Mouse (Mus musculus): ENCODE measurements around the gene Tent5a. TPM values are rescaled to one million over a fixed set of nuclear protein-coding genes. Genes with fewer than 3 reads are reported as not detected.

Tent5a gene
- polyA plus RNA-seq, 1 experiment from 2014 or later, result 3.8 TPM

DNA sequence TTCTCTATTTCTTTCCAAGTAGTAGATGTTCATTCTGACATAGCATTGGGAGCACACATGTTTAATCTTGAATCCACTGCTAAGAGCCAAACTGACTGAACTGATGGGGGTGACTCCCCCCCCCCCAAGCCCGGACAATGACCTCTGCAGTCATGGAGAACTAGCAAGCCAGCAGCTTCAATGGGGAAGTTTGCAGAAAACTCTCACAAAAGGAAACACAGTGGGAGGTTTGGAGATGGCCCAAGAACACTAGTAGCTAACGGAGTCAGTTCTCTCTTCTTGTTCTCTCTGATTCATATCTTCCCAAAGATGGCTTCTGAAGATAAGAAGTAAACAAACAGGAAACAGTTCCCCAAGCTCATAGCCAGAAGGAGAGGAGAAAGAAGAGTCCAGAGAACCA lies 4.4 kb upstream of the Tent5a start:
- ATAC-seq, result no peak
- WGBS, result 82% methylated on average over 2 of the region's 2 CpGs

DNA sequence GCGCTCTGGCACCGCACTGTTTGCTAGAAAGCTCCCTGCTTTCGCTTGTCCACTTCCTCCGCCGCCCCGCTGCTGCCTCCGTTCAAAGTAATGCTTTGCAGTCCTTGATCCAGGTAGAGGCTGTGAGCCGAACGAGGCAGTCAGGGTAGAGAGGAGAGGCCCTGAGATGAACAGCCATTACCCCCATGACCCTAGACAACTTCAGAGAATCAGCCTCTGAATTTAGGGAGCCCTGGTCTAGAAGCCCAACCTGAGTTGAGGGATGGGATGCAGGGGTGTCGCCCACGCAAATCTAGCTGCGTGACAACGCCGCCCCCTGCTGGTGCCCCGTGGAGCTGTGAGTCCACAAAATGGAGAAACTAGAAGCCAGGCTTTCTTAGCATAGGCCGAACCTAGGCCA lies 1.1 kb upstream of the Tent5a start:
- Histone ChIP-seq H3K4me1 (replicated peaks) (peaks cover 12% of the 10 kb centered on the region), H3K9ac (replicated peaks) (peak overlapping the region; percentile 67), H3K36me3 (no peaks in the 10 kb centered on the region), H3K27me3 (peaks cover 18% of the 10 kb centered on the region), H3K4me2 (replicated peaks) (peak overlapping the region; percentile 91), H3K9me3 (no peaks in the 10 kb centered on the region), H3K27ac (peak overlapping the region; percentile 35), H3K4me3 (replicated peaks) (peak overlapping the region; percentile 76)
- WGBS, result 2% methylated on average over 16 of the region's 16 CpGs
- peak; percentile 58 for ATAC-seq

More for the DNA sequence above, 4.4 kb upstream of the Tent5a start:
- Histone ChIP-seq H3K9me3 (no peaks in the 10 kb centered on the region), H3K36me3 (no peaks in the 10 kb centered on the region), H3K4me2 (replicated peaks) (no peak overlapping the region), H3K4me1 (replicated peaks) (peaks cover 6% of the 10 kb centered on the region), H3K27ac (no peak overlapping the region), H3K9ac (replicated peaks) (no peak overlapping the region), H3K27me3 (peaks cover 2% of the 10 kb centered on the region), H3K4me3 (replicated peaks) (no peak overlapping the region)

DNA sequence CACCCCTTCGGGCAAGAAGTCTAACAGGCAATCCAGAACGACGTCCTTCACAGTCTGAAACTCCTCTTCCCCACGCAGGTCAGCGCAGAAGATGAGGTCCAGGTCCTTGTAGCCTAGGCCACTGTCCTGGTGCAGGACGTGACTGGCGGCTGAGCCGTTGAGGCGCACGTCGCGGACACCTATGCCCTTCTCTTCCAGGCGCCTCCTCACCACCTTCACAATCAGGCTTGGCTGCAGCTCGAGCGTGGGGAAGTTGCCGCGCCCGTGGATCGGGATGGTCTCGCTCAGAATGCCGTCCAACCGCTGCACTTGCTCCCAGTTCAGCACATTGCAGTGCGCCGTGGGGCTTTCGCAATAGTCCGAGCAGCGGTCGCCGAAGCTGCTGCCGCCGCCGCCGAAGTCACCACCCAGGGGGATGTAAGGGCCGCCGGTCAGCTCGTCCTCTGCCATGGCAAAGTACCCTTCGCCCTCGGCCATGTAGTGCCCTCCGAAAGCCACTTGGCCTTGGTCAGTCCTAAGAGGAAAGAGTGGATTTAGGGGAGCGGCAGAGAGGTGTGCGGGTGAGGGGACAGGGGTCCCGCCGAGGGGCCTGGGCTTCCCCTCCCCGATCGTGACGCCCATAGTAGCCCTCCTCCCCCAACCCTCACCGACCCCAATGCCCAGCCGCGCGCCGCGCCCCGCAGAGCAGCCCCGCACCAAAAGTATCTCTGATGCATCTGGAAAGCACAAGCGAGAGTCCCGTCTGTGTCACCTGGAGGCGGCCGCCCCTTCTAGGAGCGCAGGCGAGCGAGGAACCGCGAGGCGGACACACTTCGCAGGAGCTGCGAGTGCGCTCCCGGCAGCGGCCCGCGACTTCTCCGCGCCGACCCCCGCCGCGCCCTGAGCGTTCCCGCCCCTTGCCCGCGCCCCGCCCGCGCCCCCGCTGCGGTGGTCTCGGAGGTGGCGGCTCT lies 581 bp downstream of the Tent5a start:
- peak overlapping the region; percentile 67 for H3K9ac ChIP-seq (replicated peaks)
- H3K4me3 ChIP-seq (replicated peaks), result peak overlapping the region; percentile 76
- peak overlapping the region; percentile 91 for H3K4me2 ChIP-seq (replicated peaks)
- H3K9me3 ChIP-seq, result no peaks in the 10 kb centered on the region
- peak overlapping the region; percentile 47 for H3K27ac ChIP-seq
- WGBS, result under 1% methylated on average over 83 of the region's 88 CpGs
- peaks cover 18% of the 10 kb centered on the region for H3K27me3 ChIP-seq
- peaks cover 12% of the 10 kb centered on the region for H3K4me1 ChIP-seq (replicated peaks)
- peak; percentile 76 for ATAC-seq
- H3K36me3 ChIP-seq, result no peaks in the 10 kb centered on the region

DNA sequence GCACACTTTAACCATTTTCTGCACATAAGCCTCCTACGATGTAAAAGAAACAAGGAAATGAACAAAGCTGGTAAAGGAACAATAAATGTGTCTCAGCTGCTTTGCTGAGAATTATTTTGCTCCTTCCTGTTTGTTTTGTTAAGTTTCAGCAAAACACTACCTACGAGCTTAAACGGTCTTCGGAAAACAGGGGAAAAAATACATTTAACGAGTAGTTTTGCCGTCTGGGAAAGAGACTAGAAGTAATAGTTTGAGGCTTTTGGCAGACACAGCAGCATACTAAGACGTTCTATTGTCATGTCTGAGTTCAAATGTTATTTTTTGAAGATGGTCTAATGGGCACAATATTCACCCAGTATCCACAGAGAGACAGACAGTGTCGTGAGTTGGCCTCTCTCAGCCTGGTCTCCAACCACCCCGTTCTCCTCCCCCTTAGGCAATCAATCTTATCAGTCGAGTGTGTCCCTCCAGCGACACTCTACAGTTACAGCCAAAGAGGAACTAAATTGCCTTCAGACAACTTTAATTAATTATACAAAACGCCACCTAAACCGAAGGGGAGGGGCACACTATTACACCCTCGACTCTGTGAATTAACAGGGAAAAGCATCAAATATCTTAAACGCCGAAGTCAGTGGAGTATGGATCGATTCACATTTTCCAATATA lies 1.8 kb downstream of the Tent5a start:
- H3K9ac ChIP-seq (replicated peaks), result no peak overlapping the region
- peak overlapping the region; percentile 91 for H3K4me2 ChIP-seq (replicated peaks)
- 51% methylated on average over 17 of the region's 17 CpGs for WGBS
- peaks cover 18% of the 10 kb centered on the region for H3K27me3 ChIP-seq
- H3K4me3 ChIP-seq (replicated peaks), result peak overlapping the region; percentile 76
- no peaks in the 10 kb centered on the region for H3K36me3 ChIP-seq
- no peak overlapping the region for H3K27ac ChIP-seq
- H3K4me1 ChIP-seq (replicated peaks), result peaks cover 16% of the 10 kb centered on the region
- no peak for ATAC-seq
- H3K9me3 ChIP-seq, result no peaks in the 10 kb centered on the region

DNA sequence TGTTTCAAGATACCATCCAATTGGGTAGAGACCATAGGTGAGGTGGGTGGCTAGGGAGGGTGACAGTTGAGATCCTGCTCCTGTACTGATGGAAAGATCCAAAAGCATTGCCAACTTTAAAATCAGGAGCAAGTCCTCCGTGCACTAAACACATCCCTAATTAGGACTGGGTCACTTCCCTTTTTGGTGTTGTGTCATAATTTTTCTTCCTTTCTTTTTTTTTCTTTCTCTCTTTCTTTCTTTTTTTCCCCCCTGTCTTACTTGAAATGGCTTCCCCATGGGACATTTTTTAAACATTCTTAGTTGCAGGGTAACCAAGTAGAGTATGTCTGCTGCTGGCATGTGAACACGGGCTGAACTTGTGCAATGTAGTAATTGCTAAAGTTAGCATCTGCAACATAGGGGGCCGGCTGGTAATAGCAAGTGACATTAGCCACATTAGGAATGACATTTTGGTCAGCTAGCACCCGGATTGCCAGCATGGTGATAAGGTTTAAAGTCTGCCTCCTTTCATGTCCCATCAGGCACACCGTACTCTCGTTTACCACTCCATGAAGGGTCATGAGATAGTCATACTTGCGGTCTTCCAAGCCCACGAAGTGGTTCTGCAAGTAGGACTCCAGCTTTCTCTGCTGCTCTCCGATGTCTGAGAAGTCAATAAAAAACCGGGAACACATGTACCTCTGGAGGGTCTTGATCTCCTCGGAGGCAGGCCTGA lies 2.8 kb downstream of the Tent5a start:
- Histone ChIP-seq H3K27me3 (peaks cover 18% of the 10 kb centered on the region), H3K4me1 (replicated peaks) (peaks cover 16% of the 10 kb centered on the region), H3K27ac (no peak overlapping the region), H3K9ac (replicated peaks) (0 out of 2 replicates have a peak overlapping the region, but pooled peaks have one; percentile 36), H3K9me3 (no peaks in the 10 kb centered on the region), H3K36me3 (no peaks in the 10 kb centered on the region), H3K4me3 (replicated peaks) (peak overlapping the region; percentile 76), H3K4me2 (replicated peaks) (peak overlapping the region; percentile 91)
- no peak for ATAC-seq
- WGBS, result 82% methylated on average over 11 of the region's 11 CpGs

DNA sequence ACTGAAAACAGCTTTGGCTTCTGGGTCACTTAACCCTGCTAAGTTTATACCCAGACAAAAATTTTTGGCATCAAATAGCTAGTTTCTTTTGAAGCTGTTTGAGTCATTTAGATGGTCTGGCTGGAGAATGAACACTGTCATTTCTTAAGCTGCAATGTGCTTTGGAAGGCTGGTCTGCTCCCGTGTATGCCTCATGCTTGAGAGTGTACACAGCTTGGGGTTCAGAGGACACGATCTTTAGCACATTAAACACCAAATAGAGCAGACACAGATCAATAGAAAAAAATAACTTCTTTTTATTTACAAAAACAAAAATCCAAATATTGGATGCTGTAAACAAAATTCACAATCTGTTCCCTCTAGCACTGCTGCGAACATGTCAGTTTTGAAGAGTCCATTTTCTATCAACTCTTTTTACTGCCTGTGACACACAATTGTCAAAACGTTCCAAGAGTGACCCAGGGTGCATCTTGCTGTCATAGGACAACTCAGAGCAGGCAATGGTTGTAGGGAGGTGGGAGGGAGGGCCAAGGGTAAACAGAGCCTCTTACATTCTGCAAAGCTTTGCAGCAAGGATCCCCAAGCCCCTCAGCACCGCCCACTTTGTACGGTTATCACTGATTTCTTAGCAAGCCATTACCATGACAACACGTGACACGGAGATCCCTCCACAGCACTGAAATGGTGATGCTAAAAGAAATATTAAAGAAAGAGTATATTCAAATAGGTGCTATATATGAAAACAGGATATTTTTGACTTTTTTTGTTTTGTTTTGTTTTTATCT lies 6.8 kb downstream of the Tent5a start:
- Histone ChIP-seq H3K27me3 (peaks cover 8% of the 10 kb centered on the region), H3K4me2 (replicated peaks) (no peak overlapping the region), H3K4me1 (replicated peaks) (peaks cover 4% of the 10 kb centered on the region; the same call in 1 of the 2 replicates), H3K4me3 (replicated peaks) (no peak overlapping the region), H3K27ac (no peak overlapping the region), H3K9me3 (no peaks in the 10 kb centered on the region), H3K9ac (replicated peaks) (no peak overlapping the region), H3K36me3 (no peaks in the 10 kb centered on the region)
- 54% methylated on average over 8 of the region's 8 CpGs for WGBS
- peak; percentile 66; the same call in 1 of the 2 replicates for ATAC-seq

DNA sequence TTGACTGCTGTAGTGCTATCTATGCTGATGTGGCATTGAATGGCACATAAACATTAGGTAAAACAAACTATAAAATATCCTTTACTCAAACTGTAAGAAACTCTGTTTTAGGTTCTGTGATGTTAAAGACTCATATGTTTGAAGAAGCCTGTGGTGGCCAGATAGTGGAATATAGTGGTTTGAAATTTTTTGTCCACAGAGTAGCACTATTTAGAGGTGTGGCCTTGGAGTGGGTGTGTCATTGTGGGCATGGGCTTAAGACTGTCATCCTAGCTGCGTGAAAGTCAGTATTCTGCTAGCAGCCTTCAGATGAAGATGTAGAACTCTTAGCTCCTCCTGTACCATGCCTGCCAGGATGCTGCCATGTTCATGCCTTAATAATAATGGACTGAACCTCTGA lies 11.0 kb downstream of the Tent5a start:
- no peak for ATAC-seq
- Histone ChIP-seq H3K9ac (replicated peaks) (no peak overlapping the region), H3K36me3 (no peaks in the 10 kb centered on the region), H3K27ac (no peak overlapping the region), H3K9me3 (no peaks in the 10 kb centered on the region), H3K4me3 (replicated peaks) (no peak overlapping the region), H3K4me1 (replicated peaks) (peaks cover 4% of the 10 kb centered on the region; the same call in 1 of the 2 replicates), H3K27me3 (no peaks in the 10 kb centered on the region), H3K4me2 (replicated peaks) (no peak overlapping the region)
- 54% methylated on average over 1 of the region's 1 CpGs for WGBS

DNA sequence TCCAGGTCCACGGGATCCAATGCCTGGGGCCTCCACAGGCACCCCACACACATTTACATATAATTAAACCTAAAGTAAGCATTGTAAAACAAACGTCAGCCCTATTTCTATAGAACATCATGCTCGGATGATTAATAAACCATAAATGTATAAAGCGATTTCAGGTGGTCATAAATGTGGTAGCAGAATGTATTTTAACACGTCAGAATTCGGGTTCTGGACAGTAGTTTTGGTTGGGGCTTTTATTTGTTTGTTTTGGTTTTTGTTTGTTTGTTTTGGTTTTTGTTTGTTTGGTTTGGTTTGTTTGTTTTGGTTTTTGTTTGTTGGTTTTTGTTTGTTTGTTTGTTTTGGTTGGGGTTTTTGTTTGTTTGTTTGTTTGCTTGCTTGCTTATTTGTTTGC lies 14.7 kb downstream of the Tent5a start, which contains the start of gene Gm11114:
TSS of gene Gm11114 (plus strand) at position 301 of the 400 bp plus-strand sequence.
- WGBS, result 84% methylated on average over 6 of the region's 6 CpGs
- H3K9me3 ChIP-seq, result no peaks in the 10 kb centered on the region
- H3K9ac ChIP-seq (replicated peaks), result no peak within 1 kb of the TSS
- no peak for ATAC-seq
- H3K4me3 ChIP-seq (replicated peaks), result no peak within 1 kb of the TSS
- no peak within 1 kb of the TSS for H3K4me2 ChIP-seq (replicated peaks)
- H3K27ac ChIP-seq, result no peak within 1 kb of the TSS
- no peaks in the 10 kb centered on the region for H3K4me1 ChIP-seq (replicated peaks)
- no peaks in the 10 kb centered on the region for H3K27me3 ChIP-seq
- no peaks in the 10 kb centered on the region for H3K36me3 ChIP-seq

DNA sequence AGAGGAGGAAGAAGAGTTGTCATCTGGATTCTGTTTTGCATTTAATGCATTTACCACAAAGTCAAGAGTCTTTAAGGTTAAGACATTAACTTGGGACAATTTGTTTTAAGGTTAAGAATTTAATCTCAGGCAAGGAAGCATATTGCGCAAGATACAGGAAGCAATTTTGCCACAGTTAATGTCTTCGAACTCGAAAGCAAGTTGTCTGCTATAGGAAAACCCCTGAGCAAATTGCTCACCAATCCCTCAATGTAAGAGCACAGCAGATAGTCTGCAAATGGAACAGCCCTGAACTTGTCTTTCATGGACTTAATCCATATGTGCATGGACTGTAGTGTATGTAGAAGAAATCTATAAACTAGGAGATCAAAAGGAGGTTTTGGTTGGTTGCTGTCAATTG lies 23.8 kb downstream of the Tent5a start:
- Histone ChIP-seq H3K9ac (replicated peaks) (no peak overlapping the region), H3K36me3 (no peaks in the 10 kb centered on the region), H3K27me3 (no peaks in the 10 kb centered on the region), H3K27ac (no peak overlapping the region), H3K9me3 (no peaks in the 10 kb centered on the region), H3K4me3 (replicated peaks) (no peak overlapping the region), H3K4me1 (replicated peaks) (no peaks in the 10 kb centered on the region), H3K4me2 (replicated peaks) (no peak overlapping the region)
- 95% methylated on average over 3 of the region's 3 CpGs for WGBS
- no peak for ATAC-seq

DNA sequence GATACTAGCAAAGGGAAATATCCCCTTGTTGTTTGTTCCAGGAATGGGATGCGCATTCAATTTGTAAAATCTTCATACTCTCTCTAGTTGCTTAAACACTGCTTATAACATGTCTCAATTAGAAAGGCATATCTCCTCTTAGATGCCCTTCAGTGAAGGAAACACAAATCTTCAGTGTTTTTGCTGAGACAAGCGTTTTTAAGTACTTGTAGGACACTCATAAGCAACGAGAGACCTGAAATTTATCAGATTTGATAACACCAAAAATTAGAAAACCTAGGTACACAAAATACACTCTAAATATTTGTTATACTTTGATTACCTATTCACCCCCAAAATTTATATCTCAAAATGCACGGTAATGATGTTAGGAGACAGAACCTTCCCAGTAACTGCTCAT lies 24.3 kb downstream of the Tent5a start:
- Histone ChIP-seq H3K36me3 (no peaks in the 10 kb centered on the region), H3K9me3 (no peaks in the 10 kb centered on the region), H3K4me3 (replicated peaks) (no peak overlapping the region), H3K4me1 (replicated peaks) (no peaks in the 10 kb centered on the region), H3K27me3 (no peaks in the 10 kb centered on the region), H3K9ac (replicated peaks) (no peak overlapping the region), H3K4me2 (replicated peaks) (no peak overlapping the region), H3K27ac (no peak overlapping the region)
- WGBS, result 90% methylated on average over 4 of the region's 4 CpGs
- ATAC-seq, result no peak

DNA sequence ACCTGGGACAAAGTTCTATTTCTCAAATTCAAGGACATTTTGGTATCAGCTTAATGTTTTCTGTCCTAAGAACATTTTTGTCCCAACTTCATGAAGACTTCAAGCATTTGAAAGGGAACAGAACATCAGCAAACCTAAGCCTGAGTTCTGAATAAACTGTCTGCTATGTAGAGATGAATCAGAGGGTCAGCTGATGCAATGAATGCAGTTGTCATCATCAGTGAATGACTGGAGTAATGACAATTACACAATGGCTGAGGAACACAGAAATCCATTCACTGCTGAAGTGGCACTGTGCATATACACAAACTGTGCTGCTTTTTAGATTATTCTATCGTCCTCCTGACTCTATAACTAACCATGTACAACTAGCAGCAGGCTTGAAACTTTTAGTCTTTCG lies 53.0 kb downstream of the Tent5a start:
- Histone ChIP-seq H3K4me1 (replicated peaks) (no peaks in the 10 kb centered on the region), H3K27ac (no peak overlapping the region), H3K4me2 (replicated peaks) (no peak overlapping the region), H3K4me3 (replicated peaks) (no peak overlapping the region), H3K9me3 (no peaks in the 10 kb centered on the region), H3K36me3 (no peaks in the 10 kb centered on the region), H3K9ac (replicated peaks) (no peak overlapping the region), H3K27me3 (no peaks in the 10 kb centered on the region)
- WGBS, result 77% methylated on average over 2 of the region's 2 CpGs
- no peak for ATAC-seq
